Mouse (Mus musculus) CH12.LX (cell line): ENCODE data around the gene Slc25a17. TPM values are rescaled to one million over a fixed set of nuclear protein-coding genes. Genes with fewer than 3 reads are reported as not detected.

ENCODE experiments used
- DNase-seq: peaks from one replicate; pipeline ENCODE4 v3.0.0-alpha.2; 2013; ENCODE audit errors: extremely low read depth
- H3K27ac ChIP-seq: 2 replicates; pipeline ENCODE4 v1.5.1; 2012; ENCODE audit warnings: low read depth, mild to moderate bottlenecking, control low read depth, moderate library complexity; ENCODE audit not compliant: insufficient read depth
- H3K27me3 ChIP-seq: replicated peaks from 2 replicates; pipeline ENCODE3; 2012; ENCODE audit warnings: inconsistent platforms
- H3K36me3 ChIP-seq, 2 experiments: replicated peaks in 1 of 2; 2 replicates each; pipeline versions ENCODE3 to v1.6.1; 2012; ENCODE audit warnings: inconsistent platforms in 1 of 2, low read length in 1 of 2, mild to moderate bottlenecking in 1 of 2, mixed read lengths in 1 of 2, moderate library complexity in 1 of 2; ENCODE audit not compliant: control insufficient read depth in 1 of 2, insufficient read depth in 1 of 2
- H3K4me1 ChIP-seq, 2 experiments: 2 replicates each; pipeline ENCODE4 v1.6.1; 2012; ENCODE audit warnings: inconsistent platforms in 1 of 2, moderate library complexity in 1 of 2; ENCODE audit not compliant: insufficient read depth in 2 of 2, control insufficient read depth in 1 of 2
- H3K4me2 ChIP-seq: 2 replicates; pipeline ENCODE4 v1.6.1; 2012; ENCODE audit warnings: low read depth, mild to moderate bottlenecking, control low read depth; ENCODE audit not compliant: poor library complexity, insufficient read depth, severe bottlenecking
- H3K4me3 ChIP-seq, 3 experiments: fragments of 150-350 bp in 1 of 3; sonication (generic) in 1 of 3; replicated peaks in 1 of 3; 2 replicates each; pipeline versions ENCODE3 to v1.5.1; 2011 to 2012; ENCODE audit warnings: low read depth in 2 of 3, low read length in 2 of 3, mild to moderate bottlenecking in 2 of 3, moderate library complexity in 2 of 3, control low read depth in 1 of 3, improper control_type of control experiment in 1 of 3, inconsistent platforms in 1 of 3, mixed read lengths in 1 of 3; ENCODE audit not compliant: poor library complexity in 1 of 3
- H3K79me2 ChIP-seq: replicated peaks from 2 replicates; pipeline ENCODE4 v1.6.1; 2012; ENCODE audit warnings: mild to moderate bottlenecking, moderate library complexity; ENCODE audit not compliant: control insufficient read depth, poor library complexity, insufficient read depth, severe bottlenecking; ENCODE audit errors: extremely low read depth
- H3K9ac ChIP-seq: 2 replicates; pipeline ENCODE4 v1.6.1; 2012; ENCODE audit warnings: low read depth, mild to moderate bottlenecking, control low read depth, moderate library complexity; ENCODE audit not compliant: insufficient read depth
- H3K9me3 ChIP-seq: replicated peaks from 2 replicates; pipeline ENCODE3; 2012; ENCODE audit warnings: low read length, inconsistent platforms, mixed read lengths
- CHD1 ChIP-seq: IDR thresholded peaks from 2 replicates; pipeline ENCODE4 v1.6.1; 2012; ENCODE audit warnings: low read depth, low read length, improper control_type of control experiment, inconsistent platforms
- E2F4 ChIP-seq: IDR thresholded peaks from 2 replicates; pipeline ENCODE4 v1.6.1; 2011; ENCODE audit warnings: low read depth, low read length, improper control_type of control experiment; ENCODE audit not compliant: insufficient replicate concordance
- ELF1 ChIP-seq: IDR thresholded peaks from 2 replicates; pipeline ENCODE4 v1.6.1; 2014; ENCODE audit warnings: low read depth, mild to moderate bottlenecking, inconsistent platforms, low read length, improper control_type of control experiment
- EP300 ChIP-seq: IDR thresholded peaks from 2 replicates; pipeline ENCODE4 v1.6.1; 2011; ENCODE audit warnings: low read length, improper control_type of control experiment
- HCFC1 ChIP-seq: IDR thresholded peaks from 2 replicates; pipeline ENCODE4 v1.6.1; 2012; ENCODE audit warnings: low read depth, mild to moderate bottlenecking, inconsistent platforms, low read length, improper control_type of control experiment
- JUN ChIP-seq: IDR thresholded peaks from 2 replicates; pipeline ENCODE4 v1.6.1; 2011; ENCODE audit warnings: low read depth, mild to moderate bottlenecking, low read length, improper control_type of control experiment, moderate library complexity; ENCODE audit not compliant: insufficient read depth
- MAX ChIP-seq: IDR thresholded peaks from 2 replicates; pipeline ENCODE4 v1.6.1; 2011; ENCODE audit warnings: low read length, improper control_type of control experiment
- MEF2A ChIP-seq: IDR thresholded peaks from 2 replicates; pipeline ENCODE4 v1.6.1; 2014; ENCODE audit warnings: low read depth, mild to moderate bottlenecking, inconsistent platforms, low read length, improper control_type of control experiment, borderline replicate concordance
- MXI1 ChIP-seq: IDR thresholded peaks from 2 replicates; pipeline ENCODE4 v1.6.1; 2011; ENCODE audit warnings: mild to moderate bottlenecking, low read depth, low read length, improper control_type of control experiment
- MYC ChIP-seq: IDR thresholded peaks from 2 replicates; pipeline ENCODE4 v1.6.1; 2011; ENCODE audit warnings: low read depth, mild to moderate bottlenecking, improper control_type of control experiment, low read length
- NRF1 ChIP-seq: IDR thresholded peaks from 2 replicates; pipeline ENCODE4 v1.6.1; 2014; ENCODE audit warnings: low read depth, mild to moderate bottlenecking, inconsistent platforms, low read length, improper control_type of control experiment, moderate library complexity
- POLR2A ChIP-seq: IDR thresholded peaks from 2 replicates; pipeline ENCODE4 v1.6.1; 2011; ENCODE audit warnings: low read depth, mild to moderate bottlenecking, improper control_type of control experiment, low read length
- RAD21 ChIP-seq: IDR thresholded peaks from 2 replicates; pipeline ENCODE4 v1.6.1; 2011; ENCODE audit warnings: low read depth, mild to moderate bottlenecking, low read length, improper control_type of control experiment, moderate library complexity
- RCOR1 ChIP-seq: conservative IDR thresholded peaks from 2 replicates; pipeline ENCODE4 v1.6.1; 2012; ENCODE audit warnings: low read depth, mild to moderate bottlenecking, inconsistent platforms, low read length, improper control_type of control experiment
- SIN3A ChIP-seq: IDR thresholded peaks from 2 replicates; pipeline ENCODE4 v1.6.1; 2012; ENCODE audit warnings: low read length, improper control_type of control experiment, inconsistent platforms
- UBTF ChIP-seq: IDR thresholded peaks from 2 replicates; pipeline ENCODE4 v1.6.1; 2012; ENCODE audit warnings: low read depth, mild to moderate bottlenecking, inconsistent platforms, low read length, improper control_type of control experiment, moderate library complexity
- USF2 ChIP-seq: conservative IDR thresholded peaks from 2 replicates; pipeline ENCODE4 v1.6.1; 2011; ENCODE audit warnings: low read depth, low read length, improper control_type of control experiment
- ZKSCAN1 ChIP-seq: IDR thresholded peaks from 2 replicates; pipeline ENCODE4 v1.6.1; 2012; ENCODE audit warnings: low read depth, inconsistent platforms, low read length, improper control_type of control experiment, borderline replicate concordance
- ZNF384 ChIP-seq: IDR thresholded peaks from 2 replicates; pipeline ENCODE4 v1.6.1; 2012; ENCODE audit warnings: low read depth, low read length, improper control_type of control experiment, inconsistent platforms
- dilution Hi-C: fragments of 300-500 bp; cut with MboI; formaldehyde crosslinking; loops from 2 replicates; pipeline ENCODE4 v1.14.3; 2020; ENCODE audit warnings: low sequenced_read_pairs; ENCODE audit not compliant: extremely low pct_unique_long_range_greater_than_20kb, extremely low pct_ligation_motif_present
- in situ Hi-C: fragments of 300-500 bp; cut with MboI; formaldehyde crosslinking; loops from 3 replicates; pipeline ENCODE4 v1.14.3; 2019; ENCODE audit warnings: low sequenced_read_pairs, low pct_ligation_motif_present, low pct_unique_long_range_greater_than_20kb, mixed read lengths
- polyA plus RNA-seq: library from polyadenylated mRNA; unstranded; fragments of >175 nt; gene quantifications from 2 replicates; pipeline ENCODE4 v1.2.1, GENCODE M21; 2012; ENCODE audit warnings: low read depth; ENCODE audit not compliant: insufficient read length
- total RNA-seq, 2 experiments: library from RNA; depleted of rRNA; stranded (reverse); fragments of 300-350 nt in 1 of 2; fragments of >200 nt in 1 of 2; gene quantifications; 2 replicates each; pipeline ENCODE4 v1.2.3; 2012 to 2014

Slc25a17 gene
- total and polyA plus RNA-seq, 3 experiments, result 48.0 to 99.4 (median 76.9) TPM

DNA sequence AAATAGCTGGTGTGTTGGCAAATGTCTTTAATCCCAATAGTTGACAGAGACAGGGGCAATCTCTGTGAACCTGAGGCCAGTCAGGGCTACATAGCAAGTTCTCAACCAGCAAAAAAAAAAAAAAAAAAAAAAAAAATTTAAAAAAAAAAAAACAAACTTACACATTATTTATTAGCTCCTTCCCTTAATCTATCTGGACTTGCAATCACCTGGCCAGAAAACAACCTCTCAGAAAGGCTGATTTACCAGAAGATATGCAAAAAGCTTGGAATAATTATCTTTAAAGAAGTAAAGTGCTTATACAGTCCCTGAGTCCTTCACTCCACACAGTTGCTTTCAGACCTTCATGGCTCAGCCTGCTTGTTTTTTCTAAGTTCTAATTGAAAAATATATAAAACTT, 37.6 kb upstream of the Slc25a17 start:
- Histone ChIP-seq H3K79me2 (peaks cover 81% of the 10 kb centered on the region), H3K27me3 (no peaks in the 10 kb centered on the region), H3K36me3 (peaks cover 6 to 33% of the 10 kb centered on the region in 2 experiments), H3K9ac (peak overlapping the region; percentile 79), H3K4me2 (peak overlapping the region; percentile 100), H3K4me3 (peak overlapping the region in 2 of 3 experiments; percentile 68 to 98), H3K4me1 (peaks cover 0 to 60% of the 10 kb centered on the region in 2 experiments; a peak in 2 of 4 replicates), H3K27ac (no peak overlapping the region), H3K9me3 (no peaks in the 10 kb centered on the region)
- peak; percentile 65 for TF ChIP-seq ZNF384
- TF ChIP-seq E2F4, result no peak
- TF ChIP-seq RAD21, result no peak
- in situ Hi-C loops, result no loop called here
- DNase-seq, result no peak
- dilution Hi-C loops, result no loop called here

DNA sequence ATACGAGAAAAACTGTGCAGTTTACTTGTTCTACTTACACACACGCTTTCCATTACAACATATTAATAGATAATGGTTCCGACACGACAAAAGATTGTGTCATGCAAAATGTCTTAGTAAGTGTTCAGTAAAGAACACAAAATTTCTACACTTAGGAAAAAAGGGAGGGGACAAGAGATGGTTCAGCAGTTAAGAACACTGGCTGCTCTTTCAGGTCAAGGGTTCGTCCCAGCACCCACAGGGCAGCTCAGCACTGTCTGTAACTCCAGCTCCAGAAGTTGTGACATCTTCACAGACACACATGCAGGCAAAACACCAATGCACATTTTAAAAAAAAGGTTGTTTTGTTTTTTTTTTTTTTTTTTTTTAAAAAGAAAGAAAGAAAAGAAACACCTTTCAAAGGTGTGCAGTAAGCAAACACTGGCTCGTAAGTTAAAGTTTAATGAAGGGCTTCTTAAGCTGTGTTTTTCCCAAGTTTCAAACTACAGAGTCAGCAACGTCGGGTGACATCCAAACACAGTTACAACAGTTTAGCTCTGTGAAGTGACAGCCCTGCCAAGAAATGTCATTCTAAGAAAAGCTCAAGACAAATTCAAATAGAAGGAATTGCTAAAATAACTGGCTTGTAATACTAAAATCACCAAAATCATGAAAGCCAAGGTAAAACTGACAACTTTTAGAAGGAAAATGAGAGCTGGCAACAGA, 33.8 kb upstream of the Slc25a17 start:
- dilution Hi-C loops, result no loop called here
- Histone ChIP-seq H3K4me1 (peaks cover 0 to 59% of the 10 kb centered on the region in 2 experiments; a peak in 2 of 4 replicates), H3K27me3 (no peaks in the 10 kb centered on the region), H3K9me3 (no peaks in the 10 kb centered on the region), H3K79me2 (peaks cover 81% of the 10 kb centered on the region), H3K36me3 (peaks cover 21 to 62% of the 10 kb centered on the region in 2 experiments), H3K4me2 (no peak overlapping the region), H3K9ac (no peak overlapping the region), H3K27ac (peak overlapping the region; percentile 48; the same call in 1 of the 2 replicates), H3K4me3 (no peak overlapping the region)
- in situ Hi-C loops, result no loop called here
- TF ChIP-seq HCFC1 (no peak), USF2 (no peak), SIN3A (no peak), UBTF (no peak), ZKSCAN1 (no peak), CHD1 (no peak), POLR2A (no peak), EP300 (no peak), JUN (no peak)
- no peak for DNase-seq

DNA sequence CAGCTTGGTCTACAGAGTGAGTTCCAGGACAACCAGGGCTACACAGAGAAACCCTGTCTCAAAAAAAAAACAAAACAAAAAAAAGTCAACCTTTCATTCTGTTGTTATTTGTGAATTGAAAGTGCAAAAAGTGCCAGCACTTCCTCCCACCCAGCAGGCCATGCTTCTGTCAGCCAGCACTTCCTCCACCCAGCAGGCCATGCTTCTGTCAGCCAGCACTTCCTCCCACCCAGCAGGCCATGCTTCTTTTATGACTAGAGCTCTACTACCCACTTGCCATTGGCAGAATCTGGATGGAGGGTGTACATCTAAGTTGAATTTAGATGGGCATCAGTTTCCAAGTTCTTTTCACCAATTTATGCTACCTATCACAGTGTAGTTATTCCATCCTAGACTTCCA, 32.4 kb upstream of the Slc25a17 start:
- TF ChIP-seq SIN3A (peak; percentile 65), MAX (peak; percentile 80), MEF2A (no peak), ELF1 (peak; percentile 81), HCFC1 (peak; percentile 68), MXI1 (peak; percentile 90), RCOR1 (no peak), NRF1 (no peak), MYC (peak; percentile 93), UBTF (no peak), RAD21 (no peak)
- peak; percentile 65 for DNase-seq
- Histone ChIP-seq H3K9me3 (no peaks in the 10 kb centered on the region), H3K9ac (0 out of 2 replicates have a peak overlapping the region, but pooled peaks have one; percentile 32), H3K4me1 (peaks cover 0 to 58% of the 10 kb centered on the region in 2 experiments; a peak in 2 of 4 replicates), H3K27ac (no peak overlapping the region), H3K36me3 (peaks cover 28 to 74% of the 10 kb centered on the region in 2 experiments), H3K27me3 (no peaks in the 10 kb centered on the region), H3K4me2 (peak overlapping the region; percentile 27), H3K4me3 (peak overlapping the region in 1 of 3 experiments; percentile 19), H3K79me2 (peaks cover 75% of the 10 kb centered on the region)
- dilution Hi-C loops (no loop called here), in situ Hi-C loops (no loop called here)
